Mouse (Mus musculus) olfactory bulb, adult 2 months (tissue): ENCODE results near the gene Fem1b. TPM values are rescaled to one million over a fixed set of nuclear protein-coding genes. Genes with fewer than 3 reads are reported as not detected.

Experiments
- H3K27ac ChIP-seq: fragments of 200-500 bp; 2 replicates; pipeline ENCODE4 v1.5.1; 2012; ENCODE audit warnings: low read depth, low read length; ENCODE audit not compliant: insufficient read depth
- H3K4me1 ChIP-seq: fragments of 200-500 bp; 2 replicates; pipeline ENCODE4 v1.6.1; 2012; ENCODE audit warnings: low read length; ENCODE audit not compliant: control insufficient read depth, insufficient read depth
- H3K4me3 ChIP-seq: fragments of 200-500 bp; 2 replicates; pipeline ENCODE4 v1.5.1; 2012; ENCODE audit warnings: mild to moderate bottlenecking, low read depth, low read length, moderate library complexity; ENCODE audit not compliant: insufficient read depth
- CTCF ChIP-seq: fragments of 200-500 bp; IDR thresholded peaks from 2 replicates; pipeline ENCODE4 v1.5.1; 2012; ENCODE audit warnings: low read depth, mild to moderate bottlenecking, low read length, moderate library complexity; ENCODE audit not compliant: insufficient read depth
- POLR2A ChIP-seq: fragments of 200-500 bp; IDR thresholded peaks from 2 replicates; pipeline ENCODE4 v1.6.1; 2012; ENCODE audit warnings: mild to moderate bottlenecking, low read depth, low read length, moderate library complexity; ENCODE audit not compliant: insufficient read depth
- WGBS: fragments of 180-500 bp; shearing (Covaris S2); methylation state at CpG from one replicate; pipeline ENCODE4 v1.1.7; 2018; 5-methylcytosine and 5-hydroxymethylcytosine counted together
- polyA plus RNA-seq: library from polyadenylated mRNA; stranded (reverse); fragments of >200 nt; gene quantifications from 2 replicates; pipeline ENCODE4 v1.2.4, GENCODE M21; 2012; ENCODE audit warnings: low replicate concordance; ENCODE audit not compliant: missing spikeins, insufficient read depth, insufficient read length

Gene Fem1b
- polyA plus RNA-seq, 1 experiment = not detected

DNA sequence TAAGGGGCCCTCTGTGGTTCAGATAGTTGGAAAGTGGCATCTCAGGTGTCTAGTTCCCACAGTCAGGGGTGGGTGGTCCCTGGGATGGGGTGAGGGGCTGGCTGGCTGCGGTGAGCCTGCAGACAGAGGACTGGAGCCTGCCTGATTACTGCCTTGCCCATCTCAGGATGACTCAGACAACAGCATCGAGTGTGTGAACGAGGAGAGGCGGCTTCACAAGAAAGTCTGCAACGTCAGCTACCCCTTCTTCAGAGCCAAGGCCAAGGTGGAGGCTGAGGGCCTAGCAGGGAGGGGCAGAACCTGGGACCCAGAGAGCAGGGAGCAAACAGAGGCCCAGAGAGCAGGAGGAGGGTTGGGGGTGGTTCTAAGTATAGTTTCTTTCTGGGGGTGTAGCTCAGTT is 43.4 kb downstream of the Fem1b start:
- no peak overlapping the region for H3K4me3 ChIP-seq
- H3K4me1 ChIP-seq = peaks cover 29% of the 10 kb centered on the region
- TF ChIP-seq CTCF (no peak), POLR2A (no peak)
- no peak overlapping the region for H3K27ac ChIP-seq
- 27% methylated on average over 5 of the region's 5 CpGs for WGBS

- no peak for TF ChIP-seq CTCF
- no peak for TF ChIP-seq POLR2A
- WGBS = 67% methylated on average over 17 of the region's 17 CpGs
- Histone ChIP-seq H3K4me1 (peaks cover 36% of the 10 kb centered on the region), H3K27ac (no peak overlapping the region), H3K4me3 (no peak overlapping the region)
These were observed 44.3 kb downstream of the Fem1b start for GRCm38 (mm10) chr9:62767464-62767863.

GRCm38 (mm10) chr9:62765346-62765745 is 46.4 kb downstream of the Fem1b start:
- 84% methylated on average over 4 of the region's 4 CpGs for WGBS
- Histone ChIP-seq H3K27ac (no peak overlapping the region), H3K4me1 (peaks cover 40% of the 10 kb centered on the region), H3K4me3 (no peak overlapping the region)
- TF ChIP-seq CTCF = no peak
- no peak for TF ChIP-seq POLR2A

DNA sequence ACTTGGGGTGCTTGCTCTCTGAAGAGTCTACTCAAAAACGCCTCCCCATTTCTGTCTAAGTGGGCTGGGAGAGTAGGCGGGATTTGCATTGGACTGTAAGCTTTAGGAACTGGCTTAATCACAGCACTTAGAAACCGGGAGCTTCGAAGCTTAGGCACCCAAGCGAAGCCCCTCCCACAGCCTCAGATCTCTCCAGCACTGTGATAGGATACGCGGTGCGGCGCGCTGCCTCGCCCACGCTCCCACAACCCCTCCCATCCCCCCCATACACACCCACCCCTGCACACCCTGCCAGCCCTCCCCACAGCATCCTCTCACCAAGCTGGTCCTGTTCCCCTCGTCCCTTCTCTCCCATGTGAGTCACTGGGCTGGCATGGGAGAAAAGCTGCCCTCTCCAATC is 48.3 kb downstream of the Fem1b start:
- H3K4me1 ChIP-seq = peaks cover 36% of the 10 kb centered on the region
- H3K27ac ChIP-seq = peak overlapping the region; percentile 3; the same call in 1 of the 2 replicates
- H3K4me3 ChIP-seq = no peak overlapping the region
- 14% methylated on average over 13 of the region's 13 CpGs for WGBS
- TF ChIP-seq POLR2A (no peak), CTCF (no peak)

GRCm38 (mm10) chr9:62759601-62760000 is 52.1 kb downstream of the Fem1b start:
- TF ChIP-seq POLR2A (no peak), CTCF (no peak)
- Histone ChIP-seq H3K4me1 (peaks cover 21% of the 10 kb centered on the region), H3K4me3 (no peak overlapping the region), H3K27ac (no peak overlapping the region)
- WGBS = 71% methylated on average over 3 of the region's 3 CpGs

DNA sequence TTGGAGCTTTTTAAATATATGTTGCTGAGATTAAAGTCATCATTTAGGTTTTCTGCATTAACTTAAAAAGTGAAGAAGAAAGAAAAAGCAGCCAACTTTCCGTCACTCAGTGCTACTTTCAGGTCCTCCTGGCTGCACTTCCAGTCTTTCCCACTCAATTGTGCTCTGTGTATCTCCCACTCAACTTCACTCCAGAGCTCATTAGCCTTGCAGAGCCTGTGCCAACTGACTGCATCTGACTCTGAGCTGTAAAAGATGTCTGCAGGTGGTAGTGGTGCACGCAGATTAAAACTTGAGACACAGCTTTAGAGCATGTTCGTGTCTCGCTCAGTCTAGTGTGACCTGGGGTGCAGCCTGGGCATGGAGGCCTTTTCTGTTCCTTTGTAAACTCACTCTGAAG is 53.4 kb downstream of the Fem1b start:
- 50% methylated on average over 4 of the region's 4 CpGs for WGBS
- no peak for TF ChIP-seq POLR2A
- TF ChIP-seq CTCF = no peak
- no peak overlapping the region for H3K4me3 ChIP-seq
- peaks cover 15% of the 10 kb centered on the region for H3K4me1 ChIP-seq
- no peak overlapping the region for H3K27ac ChIP-seq

GRCm38 (mm10) chr9:62750381-62750780 is 61.4 kb downstream of the Fem1b start:
- no peak for TF ChIP-seq CTCF
- no peak for TF ChIP-seq POLR2A
- Histone ChIP-seq H3K4me3 (no peak overlapping the region), H3K27ac (no peak overlapping the region), H3K4me1 (peaks cover 6% of the 10 kb centered on the region; the same call in 1 of the 2 replicates)
- WGBS = 94% methylated on average over 11 of the region's 11 CpGs

- Histone ChIP-seq H3K27ac (no peak overlapping the region), H3K4me3 (no peak overlapping the region), H3K4me1 (peaks cover 6% of the 10 kb centered on the region; the same call in 1 of the 2 replicates)
- no peak for TF ChIP-seq CTCF
- WGBS = 48% methylated on average over 6 of the region's 6 CpGs
These were observed 62.1 kb downstream of the Fem1b start for GRCm38 (mm10) chr9:62749666-62750065.

- TF ChIP-seq POLR2A (no peak), CTCF (no peak)
- no peak overlapping the region for H3K27ac ChIP-seq
- H3K4me3 ChIP-seq = no peak overlapping the region
- WGBS = 67% methylated on average over 6 of the region's 6 CpGs
- peaks cover 6% of the 10 kb centered on the region; the same call in 1 of the 2 replicates for H3K4me1 ChIP-seq
These were observed 65.1 kb downstream of the Fem1b start for GRCm38 (mm10) chr9:62746646-62747045.
